8 mouse cellular contexts compared by ENCODE assay signal in the genomic region with DNA sequence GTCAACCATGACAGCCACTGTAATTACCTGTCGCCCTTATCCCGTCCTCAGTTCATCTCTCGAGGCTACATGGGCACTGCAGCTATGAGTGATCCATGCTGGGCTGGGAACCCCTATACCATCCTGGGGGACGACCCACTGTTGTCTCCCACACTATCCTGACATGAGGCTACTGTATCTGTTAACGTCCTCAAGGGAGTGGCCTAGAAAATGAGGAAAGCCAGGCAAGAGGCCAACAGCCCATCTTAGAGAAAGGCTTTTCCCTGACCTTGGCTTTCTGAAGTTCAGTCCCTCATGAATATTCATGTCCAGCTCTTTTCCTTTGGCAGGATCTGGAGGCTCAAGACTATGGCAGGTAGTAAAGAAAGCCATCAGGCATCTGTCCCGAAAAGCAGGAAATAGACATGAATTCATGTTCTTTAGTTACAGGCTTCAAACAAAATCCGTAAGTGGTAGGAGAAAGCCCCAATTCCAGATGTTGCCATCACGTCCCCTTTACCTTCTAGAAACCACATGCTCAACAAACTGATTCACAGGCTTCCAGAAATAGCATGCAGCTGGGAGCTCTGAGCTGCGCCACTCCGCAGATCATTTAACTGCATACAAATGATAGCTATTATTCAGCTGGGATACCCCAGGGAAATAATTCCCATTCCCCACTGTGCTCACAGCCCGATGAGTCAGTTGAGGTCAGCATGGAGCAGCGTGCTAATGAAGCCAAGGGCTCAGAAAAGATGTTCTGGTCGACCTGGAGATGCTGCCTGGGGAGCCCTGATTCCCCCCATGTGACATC.
A peak's percentile ranks its signal among the peaks of the same experiment; 100 is the strongest.
DNase-seq lines count a peak whose midpoint lies in the region; ATAC-seq lines count a peak whose summit lies in the region.

No protein-coding gene starts in this region.

- ATAC-seq in forebrain, embryonic 14.5 days: peak; percentile 58
- ATAC-seq in kidney, embryonic 16.5 days (ENCODE audit: low FRiP score, low TSS enrichment): peak; percentile 49
- ATAC-seq in neural tube, embryonic 15.5 days (ENCODE audit: low FRiP score): peak; percentile 57; the same call in 1 of the 2 replicates
- ATAC-seq in granulocyte monocyte progenitor cell, adult 5-6 weeks (replicated peaks; ENCODE audit: poor library complexity, severe bottlenecking): no peak

- DNase-seq in right cerebral cortex, adult 18-20 months: peak; percentile 26
- DNase-seq in right cerebral cortex, postnatal 25 days: no peak
- DNase-seq in forebrain, embryonic 14.5 days (ENCODE audit: low spot score): peak; percentile 71
- no peak for DNase-seq in ovary, postnatal 14 days (ENCODE audit: low spot score)
- DNase-seq in retina, postnatal 1 day: no peak

- no peak overlapping the region for H3K9ac ChIP-seq in forebrain, embryonic 14.5 days (ENCODE audit: low read length)
- H3K9ac ChIP-seq in kidney, embryonic 16.5 days (replicated peaks; ENCODE audit: low read length): no peak overlapping the region
- H3K9ac ChIP-seq in neural tube, embryonic 15.5 days (replicated peaks): no peak overlapping the region

- H3K36me3 ChIP-seq in forebrain, embryonic 14.5 days (ENCODE audit: control insufficient read depth, insufficient read depth, low read length): no peaks in the 10 kb centered on the region
- H3K36me3 ChIP-seq in kidney, embryonic 16.5 days (ENCODE audit: insufficient read depth, low read length): no peaks in the 10 kb centered on the region
- H3K36me3 ChIP-seq in neural tube, embryonic 15.5 days: no peaks in the 10 kb centered on the region

- 0 out of 2 replicates have a peak overlapping the region, but pooled peaks have one; percentile 4 for H3K4me2 ChIP-seq in forebrain, embryonic 14.5 days (ENCODE audit: low read length)
- H3K4me2 ChIP-seq in kidney, embryonic 16.5 days (replicated peaks; ENCODE audit: low read depth, low read length): no peak overlapping the region
- peak overlapping the region; percentile 16; the same call in 1 of the 2 replicates for H3K4me2 ChIP-seq in neural tube, embryonic 15.5 days

- H3K4me1 ChIP-seq in forebrain, embryonic 14.5 days (ENCODE audit: control insufficient read depth, insufficient read depth, low read length): peaks cover 40% of the 10 kb centered on the region
- H3K4me1 ChIP-seq in kidney, embryonic 16.5 days (ENCODE audit: insufficient read depth, low read length): peaks cover 20% of the 10 kb centered on the region
- peaks cover 59% of the 10 kb centered on the region for H3K4me1 ChIP-seq in neural tube, embryonic 15.5 days

- H3K27me3 ChIP-seq in forebrain, embryonic 14.5 days (replicated peaks; ENCODE audit: control insufficient read depth, insufficient read depth, low read length): no peaks in the 10 kb centered on the region
- no peaks in the 10 kb centered on the region for H3K27me3 ChIP-seq in kidney, embryonic 16.5 days (ENCODE audit: insufficient read depth, low read length)
- no peaks in the 10 kb centered on the region for H3K27me3 ChIP-seq in neural tube, embryonic 15.5 days (replicated peaks)

- WGBS in forebrain, embryonic 14.5 days: 23% methylated on average over 13 of the region's 13 CpGs
- 26% methylated on average over 13 of the region's 13 CpGs for WGBS in kidney, embryonic 16.5 days
- WGBS in neural tube, embryonic 15.5 days: 18% methylated on average over 13 of the region's 13 CpGs

- no peak overlapping the region for H3K4me3 ChIP-seq in forebrain, embryonic 14.5 days (ENCODE audit: low read depth, low read length)
- no peak overlapping the region for H3K4me3 ChIP-seq in kidney, embryonic 16.5 days (ENCODE audit: low read length)
- no peak overlapping the region for H3K4me3 ChIP-seq in neural tube, embryonic 15.5 days (replicated peaks)

- no peaks in the 10 kb centered on the region for H3K9me3 ChIP-seq in forebrain, embryonic 14.5 days (replicated peaks; ENCODE audit: control insufficient read depth, low read length)
- no peaks in the 10 kb centered on the region for H3K9me3 ChIP-seq in kidney, embryonic 16.5 days (ENCODE audit: low read length)
- no peaks in the 10 kb centered on the region for H3K9me3 ChIP-seq in neural tube, embryonic 15.5 days (replicated peaks)

- H3K27ac ChIP-seq in forebrain, embryonic 14.5 days (ENCODE audit: low read depth, low read length): peak overlapping the region; percentile 55
- no peak overlapping the region for H3K27ac ChIP-seq in kidney, embryonic 16.5 days (ENCODE audit: low read length)
- peak overlapping the region; percentile 68 for H3K27ac ChIP-seq in neural tube, embryonic 15.5 days (replicated peaks)

Comparison
In these comparisons a context has a peak if more than half of its experiments do, and no peak if none do; other contexts are left out.
1. DNase-seq: peak in right cerebral cortex, adult 18-20 months (single experiment) and forebrain, embryonic 14.5 days (single experiment); none in right cerebral cortex, postnatal 25 days (single experiment), ovary, postnatal 14 days (single experiment) and retina, postnatal 1 day (single experiment).